Mouse (Mus musculus) layer of hippocampus, adult 18-20 months (tissue): ENCODE data around the gene Dbi. TPM values are rescaled to one million over a fixed set of nuclear protein-coding genes. Genes with fewer than 3 reads are reported as not detected.
A peak's percentile ranks its signal among the peaks of the same experiment; 100 is the strongest.

Experiments used
- DNase-seq, 2 experiments: peaks; one replicate each; pipeline ENCODE4 v3.0.0; 2022; ENCODE audit warnings: low spot score in 2 of 2
- total RNA-seq, 2 experiments: library from RNA; stranded (reverse); gene quantifications; 2 replicates each; pipeline ENCODE4 v1.2.3; 2021

Gene Dbi
- total RNA-seq, 2 experiments from 2014 or later: 351 to 386 TPM

- DNase-seq: no peak
Observed at GRCm38 (mm10) chr1:120089180-120089579, 31.7 kb downstream of the Dbi start.

GRCm38 (mm10) chr1:120086644-120087043, 34.2 kb downstream of the Dbi start:
- no peak for DNase-seq

- DNase-seq: no peak
Observed at GRCm38 (mm10) chr1:120085696-120086095, 35.2 kb downstream of the Dbi start.

- DNase-seq: no peak
Observed at GRCm38 (mm10) chr1:120083921-120084517, 36.9 kb downstream of the Dbi start.

- DNase-seq: no peak
Observed at GRCm38 (mm10) chr1:120082957-120083585, 37.8 kb downstream of the Dbi start.

GRCm38 (mm10) chr1:120080632-120081031, 40.2 kb downstream of the Dbi start:
- DNase-seq: no peak

- no peak for DNase-seq
Observed at GRCm38 (mm10) chr1:120077746-120078410, 43.0 kb downstream of the Dbi start.

- no peak for DNase-seq
Observed at GRCm38 (mm10) chr1:120075507-120075906, 45.4 kb downstream of the Dbi start.

GRCm38 (mm10) chr1:120074931-120075330, 45.9 kb downstream of the Dbi start:
- no peak for DNase-seq

GRCm38 (mm10) chr1:120074307-120074702, 46.6 kb downstream of the Dbi start:
- no peak for DNase-seq

- peak in 1 of 2 experiments; percentile 25 for DNase-seq
Observed at GRCm38 (mm10) chr1:120073519-120074306, 47.2 kb downstream of the Dbi start, which contains the start of gene Tmem37. Tmem37 (minus strand) TSS chr1:120074074.

GRCm38 (mm10) chr1:120072900-120073299, 48.0 kb downstream of the Dbi start:
- no peak for DNase-seq

- no peak for DNase-seq
Observed at GRCm38 (mm10) chr1:120071133-120071532, 49.7 kb downstream of the Dbi start.

- DNase-seq: no peak
Observed at GRCm38 (mm10) chr1:120070168-120070567, 50.7 kb downstream of the Dbi start.

GRCm38 (mm10) chr1:120069120-120069519, 51.8 kb downstream of the Dbi start:
- no peak for DNase-seq

GRCm38 (mm10) chr1:120066625-120067024, 54.3 kb downstream of the Dbi start:
- DNase-seq: no peak

GRCm38 (mm10) chr1:120066159-120066558, 54.7 kb downstream of the Dbi start:
- no peak for DNase-seq

- DNase-seq: no peak
Observed at GRCm38 (mm10) chr1:120064036-120064682, 56.7 kb downstream of the Dbi start.
